11 mouse cellular contexts compared by ENCODE assay signal in the genomic region with DNA sequence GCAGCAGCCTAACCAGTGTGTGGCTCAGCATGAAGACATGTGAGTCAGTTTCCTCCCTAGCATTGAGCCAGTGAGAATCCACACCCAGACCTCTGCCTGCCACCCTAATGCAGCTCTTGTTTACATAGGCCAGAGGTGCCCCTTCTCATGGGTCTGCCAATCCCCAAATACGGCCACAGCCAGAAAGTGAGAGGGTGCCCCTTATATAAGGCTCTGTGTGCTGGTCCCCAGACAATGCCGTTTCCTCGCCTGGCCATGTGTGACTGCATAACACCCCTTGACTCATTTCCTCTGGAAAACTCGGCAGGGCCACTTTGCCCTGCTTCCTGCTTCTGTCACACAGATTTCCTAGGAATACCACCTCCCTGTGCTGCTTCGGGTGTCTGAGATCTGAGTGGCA.
DNase-seq lines count a peak whose midpoint lies in the region; ATAC-seq and TF ChIP-seq lines count a peak whose summit lies in the region.
"Had no signal": no experiment of that assay in that cellular context is flagged by ENCODE, and none has a peak within 500 bp of the region (broad histone marks: within the 10 kb centered on the region; RNA-seq: fewer than 3 reads in every experiment).

No protein-coding gene starts in this region.

- H3K9me3 ChIP-seq in heart, embryonic 14.5 days (ENCODE audit: control insufficient read depth, low read length) = no peaks in the 10 kb centered on the region
- H3K9me3 ChIP-seq in liver, embryonic 12.5 days (replicated peaks) = no peaks in the 10 kb centered on the region
- H3K9me3 ChIP-seq: hindbrain, embryonic 15.5 days had no signal

- POLR2A ChIA-PET in Patski (lab: Charles Lee) = no interaction called here

- H3K27ac ChIP-seq in heart, embryonic 14.5 days (replicated peaks in 1 of 2; ENCODE audit: control insufficient read depth in 1 of 2, insufficient read depth in 1 of 2, low read depth in 2 of 2, low read length in 2 of 2) = peak overlapping the region; percentile 53 to 64
- H3K27ac ChIP-seq in liver, embryonic 12.5 days = peak overlapping the region; percentile 49
- H3K27ac ChIP-seq: hindbrain, embryonic 15.5 days; left cerebral cortex, adult 2 months had no signal

- TF ChIP-seq CTCF in Patski (IDR thresholded peaks at IDR 0.05) = no peak

- H3K4me3 ChIP-seq in heart, embryonic 14.5 days (ENCODE audit: control insufficient read depth in 1 of 2, insufficient read depth in 1 of 2, low read depth in 1 of 2, low read length in 2 of 2) = no peak overlapping the region
- H3K4me3 ChIP-seq in liver, embryonic 12.5 days = no peak overlapping the region
- H3K4me3 ChIP-seq: hindbrain, embryonic 15.5 days; left cerebral cortex, adult 2 months had no signal

- H3K4me1 ChIP-seq in heart, embryonic 14.5 days (ENCODE audit: control insufficient read depth in 2 of 2, insufficient read depth in 2 of 2, low read length in 2 of 2) = peaks cover 8% of the 10 kb centered on the region in 2 experiments; a peak in 2 of 4 replicates
- H3K4me1 ChIP-seq in liver, embryonic 12.5 days = peaks cover 74% of the 10 kb centered on the region

- 49% methylated on average over 5 of the region's 5 CpGs for WGBS in heart, embryonic 14.5 days
- 64% methylated on average over 5 of the region's 5 CpGs for WGBS in liver, embryonic 12.5 days (ENCODE audit: insufficient replicate concordance)

- in situ Hi-C loops in Patski (cut with MboI; ENCODE audit: low pct_unique_long_range_greater_than_20kb) = no loop called here

- no peak overlapping the region for H3K9ac ChIP-seq in heart, embryonic 14.5 days (ENCODE audit: low read length)
- H3K9ac ChIP-seq in liver, embryonic 12.5 days = no peak overlapping the region
- H3K9ac ChIP-seq: hindbrain, embryonic 15.5 days had no signal

- H3K27me3 ChIP-seq in Patski = no peaks in the 10 kb centered on the region
- no peaks in the 10 kb centered on the region for H3K27me3 ChIP-seq in heart, embryonic 14.5 days (ENCODE audit: control insufficient read depth, insufficient read depth, low read length)
- H3K27me3 ChIP-seq in liver, embryonic 12.5 days (replicated peaks) = no peaks in the 10 kb centered on the region
- H3K27me3 ChIP-seq: hindbrain, embryonic 15.5 days had no signal

- DNase-seq in adrenal gland, adult (ENCODE audit: inconsistent age in 2 of 2, low spot score in 1 of 2) = peak; percentile 31 to 73
- DNase-seq in adrenal gland, postnatal 4 days (ENCODE audit: low spot score in 2 of 2) = no peak
- DNase-seq in Patski (ENCODE audit: low read depth, low spot score) = no peak
- DNase-seq in gastrocnemius, postnatal 10 days = no peak
- no peak for DNase-seq in T-cell, adult 2 months (ENCODE audit: low spot score)
- DNase-seq: cerebellum, adult 2 months had no signal

- H3K4me2 ChIP-seq in heart, embryonic 14.5 days (ENCODE audit: low read length) = no peak overlapping the region
- H3K4me2 ChIP-seq in liver, embryonic 12.5 days = no peak overlapping the region
- H3K4me2 ChIP-seq: hindbrain, embryonic 15.5 days had no signal

- CTCF ChIA-PET in Patski (lab: Charles Lee) = interaction anchor here (0.8 kb wide), 1 partner anchor 25 kb away, joined by 3 read pairs; no protein-coding TSS in a partner anchor

- no peaks in the 10 kb centered on the region for H3K36me3 ChIP-seq in heart, embryonic 14.5 days (ENCODE audit: control insufficient read depth, insufficient read depth, low read length)
- peaks cover 17% of the 10 kb centered on the region; the same call in 1 of the 2 replicates for H3K36me3 ChIP-seq in liver, embryonic 12.5 days
- H3K36me3 ChIP-seq: hindbrain, embryonic 15.5 days had no signal

- peak; percentile 22 for ATAC-seq in Patski
- peak; percentile 46; the same call in 1 of the 2 replicates for ATAC-seq in heart, embryonic 14.5 days (ENCODE audit: insufficient number of reproducible peaks, insufficient read depth, low FRiP score, low read depth)
- ATAC-seq in liver, embryonic 12.5 days = no peak
- no peak for ATAC-seq in erythroid progenitor cell, adult 5-6 weeks (replicated peaks; ENCODE audit: low FRiP score, poor library complexity, severe bottlenecking)

Comparison
In these comparisons a context has a peak if more than half of its experiments do, and no peak if none do; other contexts are left out.
1. DNase-seq: peak in adrenal gland, adult (2 of 2); none in adrenal gland, postnatal 4 days (0 of 2), Patski (single experiment), gastrocnemius, postnatal 10 days (single experiment) and T-cell, adult 2 months (single experiment).
2. ATAC-seq: peak in Patski (single experiment) and heart, embryonic 14.5 days (single experiment); none in liver, embryonic 12.5 days (single experiment) and erythroid progenitor cell, adult 5-6 weeks (single experiment).